29 mouse cellular contexts compared by ENCODE assay signal in genomic region chr1:86211498-86211897, GRCm38 (mm10). TPM values are rescaled to one million over a fixed set of nuclear protein-coding genes. Genes with fewer than 3 reads are reported as not detected.
DNase-seq lines count a peak whose midpoint lies in the region; ATAC-seq lines count a peak whose summit lies in the region.
"Had no signal": no experiment of that assay in that cellular context is flagged by ENCODE, and none has a peak within 500 bp of the region (broad histone marks: within the 10 kb centered on the region; RNA-seq: fewer than 3 reads in every experiment).

No protein-coding gene starts in this region.

- H3K9ac ChIP-seq in liver, embryonic 13.5 days = 0 out of 2 replicates have a peak overlapping the region, but pooled peaks have one; percentile 33
- H3K9ac ChIP-seq in forebrain, embryonic 13.5 days = no peak overlapping the region
- H3K9ac ChIP-seq: embryonic facial prominence, embryonic 15.5 days; heart, embryonic 13.5 days; hindbrain, embryonic 14.5 days; lung, embryonic 15.5 days; midbrain, embryonic 13.5 days; neural tube, embryonic 13.5 days had no signal

- DNase-seq in c-Kit-negative CD71-positive TER-119-positive erythroid progenitor cells, embryonic 14.5 days (ENCODE audit: low read depth, low spot score) = peak; percentile 15
- peak; percentile 62 for DNase-seq in liver, embryonic 13.5 days
- no peak for DNase-seq in frontal cortex, postnatal 10 days (ENCODE audit: low spot score in 2 of 2)
- no peak for DNase-seq in kidney, adult 8-10 months
- DNase-seq: adrenal gland, adult 8-10 months; cerebellum, adult 8-10 months; cerebellum, postnatal 25 days; heart, postnatal 10 days; kidney, postnatal 25 days; left cerebral cortex, postnatal 4 days; lung, postnatal 36 days; right cerebral cortex, postnatal 4 days; thymus, postnatal 4 days had no signal

- H3K4me2 ChIP-seq in liver, embryonic 13.5 days = peak overlapping the region; percentile 55
- no peak overlapping the region for H3K4me2 ChIP-seq in forebrain, embryonic 13.5 days
- H3K4me2 ChIP-seq: embryonic facial prominence, embryonic 15.5 days; heart, embryonic 13.5 days; hindbrain, embryonic 14.5 days; lung, embryonic 15.5 days; midbrain, embryonic 13.5 days; neural tube, embryonic 13.5 days had no signal

- H3K4me3 ChIP-seq in erythroblast, embryonic 14.5 days (replicated peaks) = peak overlapping the region; percentile 5
- no peak overlapping the region; the same call in 1 of the 2 replicates for H3K4me3 ChIP-seq in liver, embryonic 13.5 days (replicated peaks)
- H3K4me3 ChIP-seq in forebrain, embryonic 13.5 days = no peak overlapping the region
- H3K4me3 ChIP-seq: embryonic facial prominence, embryonic 10.5 days; embryonic facial prominence, embryonic 15.5 days; forebrain, embryonic 10.5 days; heart, embryonic 13.5 days; left cerebral cortex, adult 2 months; lung, embryonic 15.5 days; megakaryocyte, embryonic 14.5 days; midbrain, embryonic 13.5 days; neural tube, embryonic 13.5 days had no signal

- peak; percentile 96 for ATAC-seq in liver, embryonic 13.5 days (ENCODE audit: low read depth)
- peak; percentile 50 for ATAC-seq in megakaryocyte progenitor cell, adult 5-6 weeks (replicated peaks; ENCODE audit: poor library complexity)
- no peak for ATAC-seq in forebrain, embryonic 13.5 days
- ATAC-seq: forebrain, embryonic 16.5 days; intestine, postnatal 0 days; midbrain, embryonic 13.5 days had no signal

- peaks cover 79% of the 10 kb centered on the region for H3K36me3 ChIP-seq in erythroblast, embryonic 14.5 days (ENCODE audit: control insufficient read depth)
- H3K36me3 ChIP-seq in liver, embryonic 13.5 days = peaks cover 40% of the 10 kb centered on the region
- peaks cover 79% of the 10 kb centered on the region for H3K36me3 ChIP-seq in forebrain, embryonic 13.5 days (ENCODE audit: poor library complexity, severe bottlenecking)

- H3K9me3 ChIP-seq in erythroblast, embryonic 14.5 days (ENCODE audit: control insufficient read depth, low read length) = no peaks in the 10 kb centered on the region
- no peaks in the 10 kb centered on the region for H3K9me3 ChIP-seq in liver, embryonic 13.5 days (replicated peaks)
- no peaks in the 10 kb centered on the region for H3K9me3 ChIP-seq in forebrain, embryonic 13.5 days (replicated peaks)
- H3K9me3 ChIP-seq: embryonic facial prominence, embryonic 10.5 days; embryonic facial prominence, embryonic 15.5 days; forebrain, embryonic 10.5 days; G1E; heart, embryonic 13.5 days; lung, embryonic 15.5 days; megakaryocyte, embryonic 14.5 days; midbrain, embryonic 13.5 days; neural tube, embryonic 13.5 days had no signal

- peak overlapping the region; percentile 74 for H3K27ac ChIP-seq in liver, embryonic 13.5 days
- no peak overlapping the region for H3K27ac ChIP-seq in forebrain, embryonic 13.5 days
- H3K27ac ChIP-seq: embryonic facial prominence, embryonic 10.5 days; embryonic facial prominence, embryonic 15.5 days; forebrain, embryonic 10.5 days; heart, embryonic 13.5 days; hindbrain, embryonic 14.5 days; left cerebral cortex, adult 2 months; lung, embryonic 15.5 days; midbrain, embryonic 13.5 days; neural tube, embryonic 13.5 days had no signal

- H3K27me3 ChIP-seq in erythroblast, embryonic 14.5 days (ENCODE audit: control insufficient read depth) = no peaks in the 10 kb centered on the region
- no peaks in the 10 kb centered on the region for H3K27me3 ChIP-seq in liver, embryonic 13.5 days
- H3K27me3 ChIP-seq in forebrain, embryonic 13.5 days = no peaks in the 10 kb centered on the region
- H3K27me3 ChIP-seq: embryonic facial prominence, embryonic 15.5 days; heart, embryonic 13.5 days; lung, embryonic 15.5 days; megakaryocyte, embryonic 14.5 days; midbrain, embryonic 13.5 days; neural tube, embryonic 13.5 days had no signal

- 24% methylated on average over 1 of the region's 1 CpGs for WGBS in liver, embryonic 13.5 days (ENCODE audit: insufficient replicate concordance)
- WGBS in forebrain, embryonic 13.5 days = 92% methylated on average over 1 of the region's 1 CpGs

- peaks cover 54% of the 10 kb centered on the region for H3K4me1 ChIP-seq in erythroblast, embryonic 14.5 days (ENCODE audit: control insufficient read depth)
- peaks cover 60% of the 10 kb centered on the region for H3K4me1 ChIP-seq in liver, embryonic 13.5 days (replicated peaks)
- H3K4me1 ChIP-seq in forebrain, embryonic 13.5 days = no peaks in the 10 kb centered on the region
- H3K4me1 ChIP-seq: embryonic facial prominence, embryonic 10.5 days; embryonic facial prominence, embryonic 15.5 days; forebrain, embryonic 10.5 days; lung, embryonic 15.5 days; midbrain, embryonic 13.5 days; neural tube, embryonic 13.5 days had no signal

RNA-seq across cellular contexts. Expression of gene Armc9, which starts 56.9 kb away (rescaled TPM):
- polyA plus RNA-seq in erythroblast, embryonic 14.5 days (2012) = 0.81 and 0.94 TPM in 2 replicates
- 11.7 and 12.8 TPM in 2 replicates for polyA plus RNA-seq in liver, embryonic 13.5 days (2015; fragmentation: Nextera tagmentation; extraction: Ambion mirVana)
- 3.2 and 5.0 TPM in 2 replicates for total RNA-seq in megakaryocyte progenitor cell, adult 5-6 weeks (2015)
- 5.8 and 11.5 TPM in 2 replicates for total RNA-seq in megakaryocyte progenitor cell, adult 5-6 weeks (2017)
- polyA plus RNA-seq in forebrain, embryonic 13.5 days (2015; fragmentation: Nextera tagmentation; extraction: Ambion mirVana) = 30.2 and 33.6 TPM in 2 replicates

Comparison
In these comparisons a context has a peak if more than half of its experiments do, and no peak if none do; other contexts are left out.
1. DNase-seq: peak in c-Kit-negative CD71-positive TER-119-positive erythroid progenitor cells, embryonic 14.5 days (single experiment) and liver, embryonic 13.5 days (single experiment); none in frontal cortex, postnatal 10 days (0 of 2) and kidney, adult 8-10 months (0 of 2).